Mouse (Mus musculus): ENCODE results near the gene Fthl17d.
"Not testable (repeated sequence)": the region's sequence is repeated elsewhere in the genome, so short reads cannot be mapped to it uniquely, and the experiment has no call there.

DNA sequence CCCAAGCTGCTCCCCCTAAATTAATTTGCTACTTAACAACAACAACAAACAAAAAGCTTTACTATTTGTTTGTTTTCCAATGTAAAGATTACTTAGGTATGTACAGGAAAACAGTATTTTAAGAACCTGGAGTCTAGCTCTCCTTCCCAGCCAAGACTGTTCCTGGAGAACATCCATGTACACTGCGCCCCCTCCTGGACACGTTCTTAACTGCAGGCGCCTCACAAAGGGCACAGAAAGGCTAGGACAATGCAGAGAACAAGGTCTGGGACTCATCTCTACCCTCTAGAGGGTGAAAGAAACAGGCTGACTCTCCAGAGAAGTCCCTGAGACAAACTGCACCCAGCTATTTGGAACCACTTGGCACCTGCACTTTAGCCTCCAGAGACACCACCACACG is 21.9 kb downstream of the Fthl17d start:
- TF ChIP-seq POLR2A (IDR thresholded peaks at IDR 0.05; ENCODE audit: low read depth, low read length); CTCF (IDR thresholded peaks at IDR 0.05; ENCODE audit: extremely low read depth, insufficient read length, insufficient replicate concordance, low read depth, low read length): not testable (repeated sequence)

Data from small intestine, adult 2 months (tissue).